Mouse (Mus musculus) kidney, postnatal 0 days (tissue): ENCODE measurements around the gene Slc35b2. TPM values are rescaled to one million over a fixed set of nuclear protein-coding genes. Genes with fewer than 3 reads are reported as not detected.

ENCODE experiments used
- ATAC-seq: fragments of 200-750 bp; cut with Nextera tagmentation; replicated peaks from 2 replicates; pipeline ENCODE4 v1.8.0; 2017; ENCODE audit warnings: low read depth, moderate number of reproducible peaks, moderate TSS enrichment, moderate library complexity; ENCODE audit not compliant: low FRiP score
- DNase-seq: peaks from one replicate; pipeline ENCODE4 v3.0.0-alpha.2; 2016; ENCODE audit warnings: low spot score
- H3K27ac ChIP-seq: fragments of 300-500 bp; sonication (generic); 2 replicates; pipeline ENCODE4 v1.5.1; 2014; ENCODE audit warnings: mild to moderate bottlenecking
- H3K27me3 ChIP-seq: fragments of 300-500 bp; sonication (generic); 2 replicates; pipeline ENCODE4 v1.6.1; 2014; ENCODE audit warnings: low read length, mixed read lengths; ENCODE audit not compliant: insufficient read depth
- H3K36me3 ChIP-seq: fragments of 300-500 bp; sonication (generic); 2 replicates; pipeline ENCODE4 v1.6.1; 2014; ENCODE audit warnings: low read length, mixed read lengths; ENCODE audit not compliant: insufficient read depth
- H3K4me1 ChIP-seq: fragments of 300-500 bp; sonication (generic); replicated peaks from 2 replicates; pipeline ENCODE4 v1.6.1; 2014; ENCODE audit warnings: antibody characterized with exemption, low read length, mixed read lengths; ENCODE audit not compliant: insufficient read depth
- H3K4me2 ChIP-seq: fragments of 300-500 bp; sonication (generic); 2 replicates; pipeline ENCODE4 v1.6.1; 2014; ENCODE audit warnings: mild to moderate bottlenecking, low read length, moderate library complexity, mixed read lengths
- H3K4me3 ChIP-seq: fragments of 300-500 bp; sonication (generic); replicated peaks from 2 replicates; pipeline ENCODE4 v1.5.1; 2014; ENCODE audit warnings: low read depth, low read length
- H3K9ac ChIP-seq: fragments of 300-500 bp; sonication (generic); 2 replicates; pipeline ENCODE4 v1.6.1; 2014; ENCODE audit warnings: low read depth, low read length
- H3K9me3 ChIP-seq: fragments of 300-500 bp; sonication (generic); replicated peaks from 2 replicates; pipeline ENCODE4 v1.6.1; 2016; ENCODE audit warnings: low read length, inconsistent platforms, mixed read lengths
- CTCF ChIP-seq: IDR thresholded peaks from 2 replicates; pipeline ENCODE4 v1.5.1; 2016; ENCODE audit warnings: antibody characterized with exemption, low read depth, mild to moderate bottlenecking, moderate library complexity
- WGBS: fragments of 180-500 bp; shearing (Covaris S2); extraction: QIAGEN DNeasy Blood & Tissue Kit; methylation state at CpG from one replicate; pipeline ENCODE4 v1.1.7; 2014; 5-methylcytosine and 5-hydroxymethylcytosine counted together
- polyA plus RNA-seq: library from polyadenylated mRNA; unstranded; fragments of >200 nt; fragmentation: Nextera tagmentation; extraction: Ambion mirVana; gene quantifications from 2 replicates; pipeline ENCODE4 v1.2.1, GENCODE M21; 2015

The Slc35b2 gene
- polyA plus RNA-seq, 1 experiment from 2014 or later: 131 TPM

GRCm38 (mm10) chr17:45544001-45544872, 19.4 kb upstream of the Slc35b2 start:
- Histone ChIP-seq H3K36me3 (no peaks in the 10 kb centered on the region), H3K9ac (no peak overlapping the region), H3K9me3 (no peaks in the 10 kb centered on the region), H3K4me2 (no peak overlapping the region), H3K4me1 (peaks cover 18% of the 10 kb centered on the region), H3K27ac (no peak overlapping the region), H3K27me3 (peaks cover 45% of the 10 kb centered on the region), H3K4me3 (0 out of 2 replicates have a peak overlapping the region, but pooled peaks have one; percentile 24)
- ATAC-seq (no peak), DNase-seq (no peak)
- 13% methylated on average over 24 of the region's 24 CpGs for WGBS
- no peak for TF ChIP-seq CTCF

GRCm38 (mm10) chr17:45544873-45545277, 18.8 kb upstream of the Slc35b2 start:
- Histone ChIP-seq H3K4me1 (peaks cover 20% of the 10 kb centered on the region), H3K4me2 (peak overlapping the region; percentile 52), H3K27me3 (peaks cover 45% of the 10 kb centered on the region), H3K36me3 (no peaks in the 10 kb centered on the region), H3K9me3 (no peaks in the 10 kb centered on the region), H3K27ac (no peak overlapping the region), H3K4me3 (peak overlapping the region; percentile 24), H3K9ac (no peak overlapping the region)
- 5% methylated on average over 37 of the region's 46 CpGs for whole genome bisulfite sequencing
- no peak for TF ChIP-seq CTCF
- ATAC-seq (no peak), DNase-seq (no peak)

DNA sequence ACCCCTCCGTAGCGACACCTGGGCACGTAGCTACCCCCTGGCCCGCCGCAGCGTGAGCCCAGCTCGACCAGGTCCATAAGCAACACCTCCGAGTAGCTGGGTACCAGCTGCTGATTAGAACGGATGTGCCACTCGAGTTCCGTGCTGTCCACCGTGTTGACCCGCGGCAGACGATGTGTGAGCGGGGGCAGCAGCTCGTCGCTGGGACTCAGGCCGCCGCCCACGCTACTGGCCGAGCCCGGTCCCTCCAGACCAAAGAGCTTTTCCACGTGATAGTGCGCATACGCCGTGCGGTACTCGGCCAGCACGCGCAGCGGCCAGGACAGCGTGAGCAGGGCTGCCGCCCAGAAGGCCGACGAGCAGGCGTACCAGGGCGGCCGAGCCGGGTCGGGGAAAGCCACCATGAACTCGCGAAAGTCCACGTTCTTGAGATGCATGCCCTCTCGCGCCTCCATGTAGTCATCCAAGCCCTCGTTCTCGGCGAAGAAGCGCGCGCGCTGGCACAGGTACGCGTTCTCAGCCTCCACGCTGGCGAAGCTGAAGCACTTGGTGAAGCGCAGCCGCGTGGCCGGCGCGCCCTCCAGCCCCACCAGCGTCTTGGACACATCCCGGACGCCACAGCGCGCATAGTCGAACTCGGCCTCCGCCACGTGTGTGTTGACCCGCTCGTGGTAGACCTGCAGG, 18.3 kb upstream of the Slc35b2 start:
- no peak for TF ChIP-seq CTCF
- Histone ChIP-seq H3K9me3 (no peaks in the 10 kb centered on the region), H3K27ac (no peak overlapping the region), H3K4me1 (peaks cover 20% of the 10 kb centered on the region), H3K27me3 (peaks cover 45% of the 10 kb centered on the region), H3K4me2 (peak overlapping the region; percentile 52), H3K9ac (no peak overlapping the region), H3K36me3 (no peaks in the 10 kb centered on the region), H3K4me3 (peak overlapping the region; percentile 24)
- ATAC-seq (no peak), DNase-seq (no peak)
- 12% methylated on average over 73 of the region's 74 CpGs for WGBS

DNA sequence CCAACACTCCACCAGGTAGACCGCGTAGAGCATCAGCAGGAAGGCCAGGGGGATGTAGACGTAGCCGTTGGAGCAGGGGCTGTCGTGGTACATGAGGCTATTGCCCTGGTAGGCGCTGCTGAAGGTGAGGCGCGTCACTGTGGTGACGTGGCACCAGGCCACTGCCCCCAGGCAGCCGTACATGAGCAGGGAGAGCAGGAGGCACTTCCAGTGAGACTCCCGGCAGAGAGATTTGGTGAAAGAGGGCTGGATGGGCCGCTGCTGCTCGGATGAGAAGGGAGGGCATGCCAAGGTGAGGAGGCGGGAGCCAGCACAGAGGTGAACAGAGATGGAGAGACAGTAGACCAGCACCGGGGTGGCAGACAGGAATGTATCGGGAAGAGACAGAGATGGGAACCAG, 16.7 kb upstream of the Slc35b2 start:
- no peak overlapping the region for H3K9ac ChIP-seq
- H3K27ac ChIP-seq: no peak overlapping the region
- H3K27me3 ChIP-seq: peaks cover 41% of the 10 kb centered on the region
- no peak overlapping the region for H3K4me2 ChIP-seq
- no peak for ATAC-seq
- TF ChIP-seq CTCF: no peak
- H3K4me1 ChIP-seq: peaks cover 20% of the 10 kb centered on the region
- H3K4me3 ChIP-seq: no peak overlapping the region
- DNase-seq: no peak
- no peaks in the 10 kb centered on the region for H3K36me3 ChIP-seq
- 76% methylated on average over 16 of the region's 16 CpGs for WGBS
- H3K9me3 ChIP-seq: no peaks in the 10 kb centered on the region

DNA sequence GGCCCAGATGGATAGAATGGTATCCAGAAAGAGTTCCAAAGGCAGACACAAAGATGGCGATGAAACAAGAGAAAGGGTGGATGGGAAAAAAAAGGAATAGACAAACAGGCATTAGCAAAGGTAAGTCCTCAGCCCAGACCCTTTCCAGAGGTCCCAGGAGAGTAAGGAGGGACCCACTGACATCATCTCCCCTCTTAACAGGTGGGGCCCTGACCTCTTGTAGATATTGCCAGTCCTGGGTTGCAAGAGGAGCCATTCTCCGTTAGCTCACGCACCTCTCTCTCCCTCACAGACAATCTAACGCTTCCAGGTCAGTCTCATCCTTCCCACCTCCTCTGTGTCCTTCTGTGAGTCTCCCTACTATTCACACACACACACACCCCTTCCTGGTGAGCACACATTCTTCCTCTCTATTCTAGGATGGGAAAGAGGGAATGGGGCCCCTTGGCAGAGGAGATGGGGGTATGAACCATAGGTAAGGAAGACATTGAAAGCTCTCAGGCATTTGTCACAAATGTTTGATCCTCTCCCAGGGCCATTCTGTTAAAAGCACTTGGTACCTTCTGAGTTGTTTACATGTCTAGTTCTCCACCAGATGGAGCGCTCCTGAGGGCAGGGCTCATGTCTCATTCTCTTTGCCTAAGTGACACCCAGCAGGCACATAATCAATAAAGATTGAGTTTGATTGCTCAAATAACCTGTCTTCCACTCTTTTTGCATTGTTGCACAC, 16.0 kb upstream of the Slc35b2 start:
- peak; percentile 15; the same call in 1 of the 2 replicates for TF ChIP-seq CTCF
- H3K9me3 ChIP-seq: no peaks in the 10 kb centered on the region
- WGBS: 79% methylated on average over 5 of the region's 5 CpGs
- no peak overlapping the region for H3K4me2 ChIP-seq
- H3K4me3 ChIP-seq: no peak overlapping the region
- no peak overlapping the region for H3K27ac ChIP-seq
- peaks cover 20% of the 10 kb centered on the region for H3K4me1 ChIP-seq
- ATAC-seq: no peak
- no peaks in the 10 kb centered on the region for H3K36me3 ChIP-seq
- DNase-seq: no peak
- peaks cover 41% of the 10 kb centered on the region for H3K27me3 ChIP-seq
- H3K9ac ChIP-seq: no peak overlapping the region
